Mouse (Mus musculus) liver, embryonic 14.5 days (tissue): ENCODE results near the gene Tmcc3. TPM values are rescaled to one million over a fixed set of nuclear protein-coding genes. Genes with fewer than 3 reads are reported as not detected.

Source experiments
- ATAC-seq: fragments of 200-750 bp; cut with Nextera tagmentation; 2 replicates; pipeline ENCODE4 v1.8.0; 2017; ENCODE audit warnings: moderate number of reproducible peaks, mild to moderate bottlenecking, moderate library complexity; ENCODE audit not compliant: insufficient read depth
- DNase-seq, 3 experiments: peaks; one replicate each; pipeline ENCODE4 v3.0.0-alpha.2; 2012 to 2013; ENCODE audit warnings: low read depth in 3 of 3, low spot score in 3 of 3
- H3K27ac ChIP-seq: fragments of 300-500 bp; sonication (generic); 2 replicates; pipeline ENCODE4 v1.5.1; 2014; ENCODE audit warnings: moderate library complexity, mild to moderate bottlenecking, control low read depth, inconsistent platforms
- H3K27me3 ChIP-seq: fragments of 300-500 bp; sonication (generic); 2 replicates; pipeline ENCODE4 v1.6.1; 2014; ENCODE audit warnings: mild to moderate bottlenecking, low read length, moderate library complexity; ENCODE audit not compliant: control insufficient read depth, insufficient read depth
- H3K36me3 ChIP-seq: fragments of 300-500 bp; sonication (generic); replicated peaks from 2 replicates; pipeline ENCODE4 v1.6.1; 2014; ENCODE audit warnings: low read depth; ENCODE audit not compliant: control insufficient read depth, insufficient read depth
- H3K4me1 ChIP-seq, 2 experiments: fragments of 200-500 bp in 1 of 2; fragments of 300-500 bp in 1 of 2; sonication (generic) in 1 of 2; replicated peaks; 2 replicates each; pipeline ENCODE4 v1.6.1; 2012 to 2014; ENCODE audit warnings: antibody characterized with exemption in 1 of 2, inconsistent platforms in 1 of 2, low read length in 1 of 2; ENCODE audit not compliant: control insufficient read depth in 2 of 2, insufficient read depth in 2 of 2
- H3K4me2 ChIP-seq: fragments of 300-500 bp; sonication (generic); 2 replicates; pipeline ENCODE4 v1.6.1; 2014; ENCODE audit warnings: low read depth, mild to moderate bottlenecking, control low read depth, moderate library complexity
- H3K4me3 ChIP-seq, 2 experiments: fragments of 200-500 bp in 1 of 2; fragments of 300-500 bp in 1 of 2; sonication (generic) in 1 of 2; 2 replicates each; pipeline ENCODE4 v1.5.1; 2012 to 2014; ENCODE audit warnings: low read depth in 2 of 2, low read length in 2 of 2, mild to moderate bottlenecking in 2 of 2, control low read depth in 1 of 2, inconsistent platforms in 1 of 2, moderate library complexity in 1 of 2; ENCODE audit not compliant: insufficient read depth in 1 of 2
- H3K9ac ChIP-seq: fragments of 300-500 bp; sonication (generic); replicated peaks from 2 replicates; pipeline ENCODE4 v1.6.1; 2014; ENCODE audit warnings: mild to moderate bottlenecking, control low read depth, moderate library complexity
- H3K9me3 ChIP-seq: fragments of 300-500 bp; sonication (generic); 2 replicates; pipeline ENCODE4 v1.6.1; 2016; ENCODE audit warnings: low read length, mixed read lengths; ENCODE audit not compliant: control insufficient read depth
- CTCF ChIP-seq: IDR thresholded peaks from 2 replicates; pipeline ENCODE4 v1.5.1; 2016; ENCODE audit warnings: antibody characterized with exemption, low read depth, control low read depth
- EP300 ChIP-seq: IDR thresholded peaks from 2 replicates; pipeline ENCODE4 v1.6.1; 2016; ENCODE audit warnings: antibody characterized with exemption, low read depth
- WGBS: fragments of 180-500 bp; shearing (Covaris S2); extraction: QIAGEN DNeasy Blood & Tissue Kit; methylation state at CpG from one replicate; pipeline ENCODE4 v1.1.7; 2014; ENCODE audit not compliant: insufficient replicate concordance; 5-methylcytosine and 5-hydroxymethylcytosine counted together
- polyA plus RNA-seq, 2 experiments: library from polyadenylated mRNA; depleted of rRNA in 1 of 2; stranded (reverse) in 1 of 2; unstranded in 1 of 2; fragments of >200 nt; fragmentation: Nextera tagmentation in 1 of 2; extraction: Ambion mirVana in 1 of 2; gene quantifications; 2 replicates each; pipeline versions ENCODE4 v1.2.1 to v1.2.3; 2012 to 2014

Tmcc3 gene
- polyA plus RNA-seq, 2 experiments: 1.4 to 2.6 TPM

DNA sequence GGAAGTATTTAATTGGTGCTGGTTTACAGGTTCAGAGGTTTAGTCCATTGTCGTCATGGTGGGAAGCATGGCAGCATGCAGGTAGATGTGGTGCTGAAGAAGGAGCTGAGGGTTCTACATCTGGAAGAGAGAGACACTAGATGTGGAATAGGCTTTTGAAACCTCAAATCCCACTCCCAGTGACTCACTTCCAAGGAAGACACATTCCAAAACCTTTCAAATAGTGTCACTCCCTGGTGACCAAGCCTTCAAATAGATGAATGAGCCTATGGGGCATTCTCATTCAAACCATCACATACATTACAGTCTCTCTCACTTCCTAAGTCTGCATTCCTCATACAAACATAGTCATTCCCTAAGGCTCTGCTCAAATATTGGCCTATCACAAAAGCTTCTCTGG, 201.0 kb downstream of the Tmcc3 start:
- DNase-seq: no peak
- Histone ChIP-seq H3K27ac (no peak overlapping the region), H3K9me3 (no peaks in the 10 kb centered on the region), H3K27me3 (peaks cover 44% of the 10 kb centered on the region), H3K4me3 (no peak overlapping the region), H3K4me2 (no peak overlapping the region), H3K4me1 (peaks cover 0 to 10% of the 10 kb centered on the region in 2 experiments; a peak in 2 of 4 replicates), H3K36me3 (no peaks in the 10 kb centered on the region), H3K9ac (no peak overlapping the region)
- WGBS: 55% methylated on average over 1 of the region's 1 CpGs
- ATAC-seq: no peak
- TF ChIP-seq EP300: no peak
- TF ChIP-seq CTCF: no peak

DNA sequence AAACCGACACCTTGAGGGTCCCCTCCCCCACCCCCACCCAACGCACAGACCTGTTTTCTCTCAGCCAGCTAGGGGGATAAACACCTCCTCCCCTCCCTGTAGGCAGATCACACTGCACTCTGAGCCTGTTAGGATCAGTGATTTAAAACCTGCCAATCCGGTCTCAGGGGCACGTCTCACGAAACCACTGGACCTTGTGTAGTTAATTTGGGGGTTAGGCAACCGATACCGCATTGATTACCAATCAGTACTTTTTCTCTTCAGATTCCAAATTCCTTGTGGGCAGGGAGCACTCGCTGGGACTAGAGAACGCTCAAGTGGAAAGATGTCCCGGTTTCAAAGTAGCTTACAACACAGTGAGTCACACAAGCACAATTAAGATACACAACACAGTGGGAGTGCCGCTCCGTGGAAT, 202.3 kb downstream of the Tmcc3 start:
- peaks cover 0 to 10% of the 10 kb centered on the region in 2 experiments; a peak in 2 of 4 replicates for H3K4me1 ChIP-seq
- TF ChIP-seq EP300 (no peak), CTCF (no peak)
- H3K4me2 ChIP-seq: peak overlapping the region; percentile 67
- DNase-seq (no peak), ATAC-seq (no peak)
- peaks cover 44% of the 10 kb centered on the region for H3K27me3 ChIP-seq
- no peaks in the 10 kb centered on the region for H3K9me3 ChIP-seq
- WGBS: 4% methylated on average over 12 of the region's 12 CpGs
- peak overlapping the region; percentile 59 to 68 for H3K4me3 ChIP-seq
- H3K9ac ChIP-seq: no peak overlapping the region
- no peaks in the 10 kb centered on the region for H3K36me3 ChIP-seq
- no peak overlapping the region for H3K27ac ChIP-seq

DNA sequence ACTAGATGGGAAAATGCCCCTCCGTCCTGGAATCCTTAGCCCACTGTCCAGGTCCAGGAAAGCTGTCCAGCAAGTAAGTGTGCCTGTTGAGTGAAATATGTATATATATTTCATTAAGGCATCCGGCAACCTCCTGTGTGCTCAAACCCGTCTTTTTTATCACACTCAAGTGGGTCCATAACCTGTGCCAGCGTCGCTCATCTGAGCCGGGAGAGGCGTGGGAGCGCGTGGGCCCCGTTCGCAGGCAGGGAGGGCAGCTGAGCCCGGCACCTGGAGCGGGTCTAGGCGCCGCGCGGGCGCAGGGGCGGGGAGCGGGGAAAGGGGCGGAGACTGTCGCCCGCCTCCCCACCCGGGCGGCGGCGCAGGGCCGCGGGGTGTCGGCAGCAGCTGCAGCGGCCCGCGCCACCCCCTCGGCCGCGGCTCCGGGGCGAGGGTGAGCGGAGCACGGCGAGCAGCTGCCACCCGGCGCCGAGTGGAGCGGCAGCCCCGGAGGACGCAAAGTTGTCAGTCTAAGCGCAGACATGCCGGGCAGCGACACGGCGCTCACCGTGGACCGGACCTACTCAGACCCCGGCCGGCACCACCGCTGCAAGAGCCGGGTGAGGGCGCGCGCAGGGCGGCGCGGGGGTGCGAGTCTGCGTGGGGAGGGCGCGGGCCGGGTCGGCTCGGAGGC, 202.9 kb downstream of the Tmcc3 start:
- Histone ChIP-seq H3K9ac (peak overlapping the region; percentile 50), H3K4me1 (peaks cover 0 to 10% of the 10 kb centered on the region in 2 experiments; a peak in 2 of 4 replicates), H3K27me3 (peaks cover 44% of the 10 kb centered on the region), H3K36me3 (no peaks in the 10 kb centered on the region), H3K27ac (no peak overlapping the region), H3K4me3 (peak overlapping the region; percentile 59 to 68), H3K4me2 (peak overlapping the region; percentile 67), H3K9me3 (no peaks in the 10 kb centered on the region)
- DNase-seq (no peak), ATAC-seq (peak; percentile 82)
- no peak for TF ChIP-seq EP300
- no peak for TF ChIP-seq CTCF
- WGBS: under 1% methylated on average over 64 of the region's 71 CpGs

DNA sequence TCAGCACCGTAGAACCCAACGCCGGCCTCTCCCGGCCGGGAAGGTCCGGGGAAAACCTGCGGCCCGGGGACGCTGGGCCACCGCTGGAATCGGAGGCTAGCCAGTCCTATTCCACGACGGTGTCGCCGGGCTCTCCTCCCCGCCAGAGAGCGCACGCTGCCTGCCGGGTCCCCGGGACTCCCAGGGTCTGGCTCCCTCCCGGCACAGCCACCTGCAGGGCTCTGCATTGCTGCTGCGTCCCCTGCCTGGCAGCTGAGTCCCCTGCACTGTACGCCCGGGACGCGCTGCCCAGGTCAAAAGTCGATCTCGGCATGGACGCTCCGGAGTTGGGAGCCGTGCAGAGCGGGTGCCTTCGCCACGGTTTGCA, 203.4 kb downstream of the Tmcc3 start:
- TF ChIP-seq CTCF (peak; percentile 63), EP300 (no peak)
- Histone ChIP-seq H3K9ac (peak overlapping the region; percentile 50), H3K4me3 (peak overlapping the region; percentile 59 to 68), H3K4me2 (peak overlapping the region; percentile 67), H3K36me3 (no peaks in the 10 kb centered on the region), H3K27ac (no peak overlapping the region), H3K4me1 (peaks cover 0 to 12% of the 10 kb centered on the region in 2 experiments; a peak in 3 of 4 replicates), H3K27me3 (peaks cover 44% of the 10 kb centered on the region), H3K9me3 (no peaks in the 10 kb centered on the region)
- 1% methylated on average over 32 of the region's 34 CpGs for WGBS
- DNase-seq (no peak), ATAC-seq (peak; percentile 80)

DNA sequence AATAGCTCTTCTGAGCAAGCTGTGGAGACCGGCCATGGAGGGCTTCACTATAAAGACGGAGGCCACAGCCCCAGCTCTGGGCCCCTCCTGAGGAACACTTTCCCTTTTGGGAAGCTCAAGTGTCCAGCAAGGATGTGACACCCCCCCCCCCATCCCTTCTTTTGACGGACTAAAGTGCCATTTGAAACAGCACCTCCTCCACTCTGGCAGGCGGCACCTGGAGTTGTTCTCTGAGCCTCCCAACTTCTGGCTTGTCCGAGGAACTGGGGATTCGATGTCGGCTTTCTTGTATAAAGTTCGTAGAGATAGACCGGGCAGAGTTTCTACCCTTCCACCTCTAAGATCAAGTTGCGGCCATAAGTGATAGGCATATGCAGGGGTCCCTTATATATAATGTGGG, 203.8 kb downstream of the Tmcc3 start:
- H3K36me3 ChIP-seq: no peaks in the 10 kb centered on the region
- H3K27me3 ChIP-seq: peaks cover 44% of the 10 kb centered on the region
- DNase-seq: no peak

More for the DNA sequence above, 203.8 kb downstream of the Tmcc3 start:
- no peak overlapping the region for H3K9ac ChIP-seq
- H3K4me2 ChIP-seq: peak overlapping the region; percentile 67
- TF ChIP-seq CTCF (no peak), EP300 (no peak)
- H3K9me3 ChIP-seq: no peaks in the 10 kb centered on the region
- WGBS: 2% methylated on average over 10 of the region's 10 CpGs
- H3K4me1 ChIP-seq: peaks cover 0 to 12% of the 10 kb centered on the region in 2 experiments; a peak in 3 of 4 replicates
- H3K27ac ChIP-seq: no peak overlapping the region
- peak overlapping the region; percentile 59 to 68 for H3K4me3 ChIP-seq
- ATAC-seq: no peak
